Mouse (Mus musculus): ENCODE data around the gene Dmp1. TPM values are rescaled to one million over a fixed set of nuclear protein-coding genes. Genes with fewer than 3 reads are reported as not detected.

The Dmp1 gene
- total RNA-seq, 2 experiments from 2014 or later = not detected

DNA sequence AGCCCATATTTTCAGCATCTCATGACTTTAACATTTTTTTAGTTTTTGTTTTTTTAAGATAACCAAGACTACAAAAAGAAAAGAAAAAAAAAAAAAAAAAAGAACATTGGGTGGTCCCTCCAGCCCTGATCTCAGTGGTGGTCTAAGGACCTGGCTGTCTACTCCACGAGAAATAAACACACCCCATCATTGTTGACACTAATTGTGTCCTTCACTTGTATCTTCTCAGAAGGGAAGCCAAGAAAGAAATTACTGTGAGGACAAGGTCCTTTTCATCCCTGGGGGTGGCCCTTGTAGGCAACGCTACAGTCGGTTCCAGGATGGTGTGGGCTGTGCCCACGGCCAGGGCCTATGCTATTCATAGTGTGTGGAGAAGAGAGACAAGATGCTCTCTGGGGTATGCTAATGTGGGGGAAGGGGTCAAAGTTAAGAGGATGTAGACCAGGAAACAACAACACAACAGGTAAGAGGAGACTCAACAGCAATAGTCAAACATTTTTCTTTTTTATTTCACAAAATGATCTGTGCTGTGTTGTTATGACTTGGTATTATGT is 59.6 kb downstream of the Dmp1 start:
- ATAC-seq (ENCODE audit: poor library complexity, severe bottlenecking) = no peak

DNA sequence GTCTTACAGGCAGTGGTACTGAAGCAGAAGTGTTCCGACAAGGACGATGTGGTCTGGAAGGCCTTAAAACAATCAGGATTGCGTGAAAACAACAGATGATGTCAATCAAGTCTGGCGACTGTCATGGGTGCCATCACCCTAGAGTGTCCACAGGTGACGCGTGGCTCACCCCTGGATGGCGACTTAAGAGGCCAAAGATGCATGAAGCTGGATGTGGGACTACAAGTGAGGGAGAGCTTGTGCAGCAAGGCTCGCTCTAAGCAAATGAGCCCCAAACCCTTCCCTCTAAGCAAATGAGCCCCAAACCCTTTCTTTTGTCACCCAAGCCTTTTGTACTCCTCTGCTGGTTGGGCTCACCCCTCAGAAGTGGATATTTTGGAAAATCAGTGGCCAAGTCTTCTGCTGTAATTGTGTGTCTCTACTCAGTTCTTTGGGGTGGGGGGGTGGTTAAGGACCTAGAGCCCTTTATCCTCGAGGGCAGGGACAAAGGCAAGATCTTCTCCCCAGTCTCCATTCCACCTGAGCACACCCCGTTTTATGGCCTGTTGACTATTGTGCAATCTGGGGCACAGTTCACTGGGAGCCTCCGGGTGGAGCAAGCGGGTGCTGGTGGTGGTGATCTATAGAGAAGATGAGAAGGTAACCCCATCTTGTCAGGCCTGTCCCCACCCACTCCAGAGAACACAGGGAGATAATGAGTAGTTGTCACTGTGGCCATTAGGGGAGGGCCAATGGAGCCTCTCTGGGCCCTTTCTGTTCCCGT is 60.8 kb downstream of the Dmp1 start:
- ATAC-seq (ENCODE audit: poor library complexity, severe bottlenecking) = no peak

Other genes with a start within 250 kb of the Dmp1 start
- not detected in 2 replicates for gene Hsd17b13, start 225.2 kb upstream of the Dmp1 start, total RNA-seq (2015)
- not detected in 2 replicates for gene Hsd17b13, start 225.2 kb upstream of the Dmp1 start, total RNA-seq (2017)
- gene Hsd17b11, start 180.7 kb upstream of the Dmp1 start, total RNA-seq (2015) = 81.4 and 90.7 TPM in 2 replicates
- 97.2 and 115 TPM in 2 replicates for gene Hsd17b11, start 180.7 kb upstream of the Dmp1 start, total RNA-seq (2017)
- 17.9 and 22.9 TPM in 2 replicates for gene Nudt9, start 156.3 kb upstream of the Dmp1 start, total RNA-seq (2015)
- gene Nudt9, start 156.3 kb upstream of the Dmp1 start, total RNA-seq (2017) = 31.4 and 34.2 TPM in 2 replicates
- not detected in 2 replicates for gene Gm17660, start 125.0 kb upstream of the Dmp1 start, total RNA-seq (2015)
- not detected in 2 replicates for gene Gm17660, start 125.0 kb upstream of the Dmp1 start, total RNA-seq (2017)
- gene Sparcl1, start 88.9 kb upstream of the Dmp1 start, total RNA-seq (2015) = not detected in 2 replicates
- gene Sparcl1, start 88.9 kb upstream of the Dmp1 start, total RNA-seq (2017) = not detected in 2 replicates
- not detected in 2 replicates for gene Dspp, start 31.9 kb upstream of the Dmp1 start, total RNA-seq (2015)
- gene Dspp, start 31.9 kb upstream of the Dmp1 start, total RNA-seq (2017) = not detected in 2 replicates
- gene Ibsp, start 96.6 kb downstream of the Dmp1 start, total RNA-seq (2015) = 2.2 and 2.8 TPM in 2 replicates
- 2.6 and 3.0 TPM in 2 replicates for gene Ibsp, start 96.6 kb downstream of the Dmp1 start, total RNA-seq (2017)
- gene Mepe, start 122.7 kb downstream of the Dmp1 start, total RNA-seq (2015) = not detected in 2 replicates
- not detected in 2 replicates for gene Mepe, start 122.7 kb downstream of the Dmp1 start, total RNA-seq (2017)
- 16.5 and 20.4 TPM in 2 replicates for gene Spp1, start 232.5 kb downstream of the Dmp1 start, total RNA-seq (2015)
- 9.6 and 11.2 TPM in 2 replicates for gene Spp1, start 232.5 kb downstream of the Dmp1 start, total RNA-seq (2017)